Mouse (Mus musculus) E14TG2a.4 (cell line): ENCODE data around the gene Spata13.

Source experiments
- H3K27me3 ChIP-seq: 2 replicates; pipeline ENCODE4 v1.6.1; 2014; ENCODE audit warnings: low read length, control low read depth; ENCODE audit not compliant: insufficient read depth
- H3K36me3 ChIP-seq: 2 replicates; pipeline ENCODE4 v1.6.1; 2014; ENCODE audit warnings: low read length, control low read depth; ENCODE audit not compliant: insufficient read depth
- H3K4me1 ChIP-seq: replicated peaks from 2 replicates; pipeline ENCODE4 v1.6.1; 2014; ENCODE audit warnings: low read depth, low read length, control low read depth
- H3K4me3 ChIP-seq: replicated peaks from 2 replicates; pipeline ENCODE4 v1.5.1; 2014; ENCODE audit warnings: mild to moderate bottlenecking, low read length
- H3K9me3 ChIP-seq: 2 replicates; pipeline ENCODE4 v1.6.1; 2014; ENCODE audit warnings: low read length, control low read depth
- CTCF ChIP-seq: conservative IDR thresholded peaks from 2 replicates; pipeline ENCODE4 v1.5.1; 2014; ENCODE audit warnings: low read length
- NANOG ChIP-seq: IDR thresholded peaks from 2 replicates; pipeline ENCODE4 v1.6.1; 2014; ENCODE audit warnings: borderline replicate concordance, low read length, mixed read lengths
- POU5F1 ChIP-seq: IDR thresholded peaks from 2 replicates; pipeline ENCODE4 v1.6.1; 2014; ENCODE audit warnings: low read length, borderline replicate concordance

The Spata13 gene

DNA sequence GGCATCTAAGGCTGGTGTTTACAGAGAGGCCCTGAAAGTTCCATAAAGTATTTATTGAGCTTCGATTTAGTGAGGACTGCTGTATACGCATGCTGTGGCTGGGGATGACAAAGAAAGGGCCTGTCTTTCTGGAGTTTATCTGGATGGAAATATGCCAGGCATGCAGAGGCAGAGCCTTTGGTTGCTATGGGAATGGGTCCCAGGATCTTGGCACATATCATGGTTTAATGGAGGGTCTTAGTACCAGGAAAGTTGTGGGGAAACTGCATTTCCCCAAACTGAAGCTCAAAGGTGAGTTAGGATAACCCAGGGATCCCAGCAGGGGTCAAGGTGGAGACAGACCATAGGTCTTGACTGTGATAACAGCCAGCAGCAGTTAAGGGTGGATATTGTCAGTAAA, 37.7 kb downstream of the Spata13 start:
- H3K9me3 ChIP-seq: no peaks in the 10 kb centered on the region
- H3K4me1 ChIP-seq: peaks cover 9% of the 10 kb centered on the region; the same call in 1 of the 2 replicates
- no peak for TF ChIP-seq POU5F1
- no peak for TF ChIP-seq CTCF
- TF ChIP-seq NANOG: no peak
- no peak overlapping the region for H3K4me3 ChIP-seq
- 0 out of 2 replicates have a peak, but pooled peaks cover 8% of the 10 kb centered on the region for H3K36me3 ChIP-seq
- no peaks in the 10 kb centered on the region for H3K27me3 ChIP-seq

DNA sequence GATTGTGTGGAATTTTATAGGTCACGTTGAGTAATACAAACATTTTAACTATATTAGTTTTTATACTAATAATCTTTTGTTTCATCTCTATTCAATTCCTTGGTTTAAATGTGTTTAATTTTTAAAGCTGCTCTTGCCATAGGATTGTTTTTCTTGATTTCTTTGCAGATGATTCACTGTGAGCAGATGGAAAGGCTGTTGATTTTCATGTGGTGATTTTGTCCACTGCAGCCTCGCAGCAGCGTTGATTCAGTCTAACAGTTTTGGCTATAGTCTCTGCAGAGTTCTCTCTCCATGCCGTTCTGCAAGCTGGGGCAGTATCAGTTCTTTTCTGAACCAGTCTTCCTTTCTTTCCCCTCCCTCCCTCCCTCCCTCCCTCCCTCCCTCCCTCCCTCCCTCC, 41.9 kb downstream of the Spata13 start:
- H3K36me3 ChIP-seq: peaks cover 16% of the 10 kb centered on the region; the same call in 1 of the 2 replicates

DNA sequence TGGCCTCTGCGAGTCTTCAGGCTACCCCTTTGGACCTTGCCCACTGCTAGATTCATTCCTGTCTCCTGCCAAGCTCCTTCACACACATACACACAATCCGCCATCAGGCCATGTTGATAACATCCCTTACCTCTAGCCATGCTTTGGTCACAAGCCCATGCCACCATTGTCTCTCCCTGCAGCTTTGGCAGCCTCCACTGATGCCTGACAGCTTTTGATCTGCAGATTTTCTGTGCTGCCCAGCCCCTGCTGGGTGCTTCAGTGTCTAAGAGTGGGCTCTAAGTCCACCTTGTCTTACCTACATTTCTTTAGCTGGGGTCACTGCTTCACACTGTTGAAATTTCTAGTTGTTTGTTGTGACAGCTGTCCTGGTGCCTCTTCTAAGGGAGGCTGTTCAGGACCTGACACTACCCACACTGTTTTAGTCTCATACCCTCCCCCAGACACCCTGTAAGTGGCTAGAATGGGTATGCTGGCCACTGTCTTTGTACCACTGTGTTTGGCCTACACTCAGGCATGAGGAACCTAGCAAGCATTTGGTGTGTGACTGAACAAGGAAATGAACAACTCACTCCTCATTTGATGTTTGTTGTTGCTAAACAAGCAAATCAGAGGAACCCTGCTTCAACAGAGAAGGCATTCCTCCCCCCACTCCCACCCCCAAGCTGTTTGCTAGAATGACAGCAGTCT, 43.0 kb downstream of the Spata13 start:
- no peak for TF ChIP-seq CTCF
- no peak for TF ChIP-seq POU5F1
- TF ChIP-seq NANOG: no peak
- peaks cover 17% of the 10 kb centered on the region for H3K4me1 ChIP-seq
- peaks cover 13% of the 10 kb centered on the region; the same call in 1 of the 2 replicates for H3K36me3 ChIP-seq
- H3K9me3 ChIP-seq: no peaks in the 10 kb centered on the region
- no peak overlapping the region for H3K4me3 ChIP-seq
- H3K27me3 ChIP-seq: no peaks in the 10 kb centered on the region

More for the DNA sequence above, 41.9 kb downstream of the Spata13 start:
- peaks cover 16% of the 10 kb centered on the region; the same call in 1 of the 2 replicates for H3K4me1 ChIP-seq
- H3K27me3 ChIP-seq: no peaks in the 10 kb centered on the region
- H3K9me3 ChIP-seq: no peaks in the 10 kb centered on the region
- no peak overlapping the region for H3K4me3 ChIP-seq
- TF ChIP-seq CTCF (no peak), POU5F1 (no peak), NANOG (no peak)

DNA sequence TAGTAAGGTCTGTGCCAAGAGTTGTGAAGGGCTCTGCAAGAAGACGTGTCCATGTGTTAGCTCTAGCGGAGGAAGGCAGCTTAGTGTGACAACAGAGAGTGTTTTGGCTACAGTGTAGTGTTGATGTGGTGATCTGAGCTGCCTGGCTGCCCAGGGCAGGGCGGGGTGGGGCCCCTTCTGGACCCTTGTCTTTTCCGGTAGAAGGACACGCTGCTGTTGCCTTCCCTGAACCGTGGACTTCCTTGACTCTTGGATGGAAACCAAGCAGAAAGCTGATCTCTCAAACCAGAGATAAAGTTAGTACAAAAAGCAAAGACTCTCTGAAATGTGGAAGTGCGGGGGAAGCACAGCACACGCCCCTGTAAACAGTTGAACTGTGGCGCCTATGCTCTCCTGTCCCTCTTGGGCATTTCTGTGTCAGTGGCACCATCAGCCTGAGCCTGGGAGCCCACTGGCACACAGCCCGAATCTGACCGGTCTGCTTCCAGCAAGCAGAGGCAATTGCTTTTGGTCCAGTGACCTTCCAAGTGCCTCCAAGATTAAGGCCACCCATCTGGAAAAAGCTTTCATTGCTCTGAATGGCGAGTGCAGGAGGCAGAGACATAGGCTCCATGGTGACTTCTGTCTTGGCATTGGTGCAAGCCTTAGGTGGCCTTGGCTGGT, 48.7 kb downstream of the Spata13 start:
- TF ChIP-seq CTCF: no peak
- no peak for TF ChIP-seq POU5F1
- TF ChIP-seq NANOG: no peak
- H3K27me3 ChIP-seq: no peaks in the 10 kb centered on the region

DNA sequence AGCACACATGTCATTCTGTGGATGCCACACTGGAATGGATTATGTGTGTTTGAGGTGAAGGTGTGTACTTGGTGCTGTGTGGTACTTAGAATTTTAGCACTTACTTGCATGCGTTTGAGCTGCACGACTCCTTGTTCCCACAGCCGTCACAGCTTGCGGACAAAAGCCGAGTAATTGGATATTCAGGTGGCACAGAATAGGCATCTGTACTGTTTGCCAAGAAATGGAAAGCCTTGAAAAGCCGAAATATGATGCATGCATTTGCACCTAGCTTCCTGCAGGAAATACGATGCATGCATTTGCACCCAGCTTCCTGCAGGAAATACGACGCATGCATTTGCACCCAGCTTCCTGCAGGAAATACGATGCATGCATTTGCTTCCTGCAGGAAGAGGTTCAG, 50.2 kb downstream of the Spata13 start:
- no peaks in the 10 kb centered on the region for H3K36me3 ChIP-seq
- H3K27me3 ChIP-seq: no peaks in the 10 kb centered on the region
- TF ChIP-seq NANOG (no peak), CTCF (no peak), POU5F1 (no peak)
- H3K9me3 ChIP-seq: no peaks in the 10 kb centered on the region
- no peak overlapping the region for H3K4me3 ChIP-seq
- peaks cover 35% of the 10 kb centered on the region for H3K4me1 ChIP-seq

More for the DNA sequence above, 48.7 kb downstream of the Spata13 start:
- Histone ChIP-seq H3K4me3 (no peak overlapping the region), H3K36me3 (no peaks in the 10 kb centered on the region), H3K4me1 (peaks cover 32% of the 10 kb centered on the region), H3K9me3 (no peaks in the 10 kb centered on the region)

DNA sequence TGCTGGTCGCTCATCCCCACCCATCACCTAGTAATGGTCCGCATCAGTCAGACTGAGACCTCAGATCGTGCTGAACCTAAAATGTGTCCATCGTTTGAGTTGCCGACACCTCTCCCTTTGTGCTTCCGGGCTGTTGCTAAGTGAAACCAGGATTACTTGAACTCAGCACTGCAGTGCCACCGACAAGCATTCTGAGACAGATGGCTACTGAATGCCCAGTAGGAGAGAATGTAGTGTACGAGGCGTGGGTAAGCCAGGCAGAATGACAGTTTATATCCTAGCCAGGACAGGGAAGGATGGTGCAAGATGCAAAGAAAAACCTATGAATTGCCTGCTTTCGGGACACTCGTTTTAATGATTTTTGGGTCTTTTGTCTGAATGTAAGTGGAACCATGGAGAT, 52.9 kb downstream of the Spata13 start:
- TF ChIP-seq POU5F1: no peak
- no peak for TF ChIP-seq CTCF
- no peak for TF ChIP-seq NANOG

DNA sequence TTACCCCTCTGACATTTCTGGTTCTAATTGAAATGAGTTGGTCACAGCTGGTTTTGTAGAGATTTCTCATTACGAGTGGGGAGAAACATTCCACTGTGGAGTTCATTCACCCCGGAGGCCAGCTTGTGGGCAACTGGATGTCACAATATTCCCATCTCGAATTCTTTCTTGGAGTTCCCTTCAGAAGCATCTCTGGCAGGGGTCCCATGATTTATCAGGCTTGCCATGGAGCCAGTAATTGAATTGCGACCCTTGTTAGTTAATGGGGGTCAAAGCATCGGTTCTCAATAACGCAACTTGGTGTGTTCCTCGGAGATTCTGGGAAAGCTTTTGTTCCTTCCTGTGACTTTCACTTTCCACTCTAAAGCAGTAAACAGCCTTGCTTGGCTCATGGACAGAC, 53.4 kb downstream of the Spata13 start:
- TF ChIP-seq CTCF: no peak
- no peak for TF ChIP-seq NANOG
- no peak for TF ChIP-seq POU5F1
- H3K9me3 ChIP-seq: no peaks in the 10 kb centered on the region
- H3K4me1 ChIP-seq: peaks cover 55% of the 10 kb centered on the region
- no peak overlapping the region for H3K4me3 ChIP-seq
- no peaks in the 10 kb centered on the region for H3K27me3 ChIP-seq
- peaks cover 15% of the 10 kb centered on the region; the same call in 1 of the 2 replicates for H3K36me3 ChIP-seq

More for the DNA sequence above, 52.9 kb downstream of the Spata13 start:
- peaks cover 10% of the 10 kb centered on the region; the same call in 1 of the 2 replicates for H3K36me3 ChIP-seq
- H3K27me3 ChIP-seq: no peaks in the 10 kb centered on the region
- no peaks in the 10 kb centered on the region for H3K9me3 ChIP-seq
- H3K4me3 ChIP-seq: no peak overlapping the region
- peaks cover 55% of the 10 kb centered on the region for H3K4me1 ChIP-seq

DNA sequence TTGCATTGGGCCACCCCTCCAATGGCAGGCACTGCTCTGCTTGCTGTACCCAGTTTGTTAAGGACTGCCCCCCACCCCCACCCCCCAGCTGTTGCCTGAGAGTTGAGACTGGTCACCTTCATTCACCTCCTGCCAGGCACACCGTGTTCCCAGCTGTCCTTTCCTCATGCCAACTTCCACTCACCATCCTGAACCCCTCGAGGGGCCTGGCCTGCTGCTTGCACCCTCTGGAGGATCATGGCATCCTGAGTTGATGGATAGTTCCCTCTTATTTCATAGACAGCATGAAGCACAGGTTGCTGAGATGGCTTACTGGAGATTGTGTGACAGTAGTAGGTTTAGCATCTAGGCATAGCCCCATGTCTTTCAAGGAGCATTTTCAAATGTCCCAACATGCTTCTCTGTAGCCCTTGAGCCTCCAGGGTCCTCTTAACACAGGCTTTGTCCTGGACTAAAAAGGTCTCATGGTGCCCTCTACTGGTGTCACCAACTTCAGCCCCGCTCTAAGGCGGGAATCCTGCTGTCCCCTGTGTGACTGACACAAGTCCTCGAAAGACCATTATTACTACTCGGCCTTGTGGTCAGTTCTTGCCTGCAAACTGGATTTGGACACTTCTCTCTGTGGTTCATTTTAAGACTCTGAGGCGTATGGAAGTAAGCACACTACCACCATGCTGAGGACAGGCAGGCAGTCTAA, 54.9 kb downstream of the Spata13 start:
- peaks cover 65% of the 10 kb centered on the region for H3K4me1 ChIP-seq
- no peaks in the 10 kb centered on the region for H3K27me3 ChIP-seq
- no peaks in the 10 kb centered on the region for H3K9me3 ChIP-seq
- peak; percentile 35 for TF ChIP-seq CTCF
- no peak for TF ChIP-seq POU5F1
- no peak overlapping the region for H3K4me3 ChIP-seq
- peaks cover 24% of the 10 kb centered on the region for H3K36me3 ChIP-seq

DNA sequence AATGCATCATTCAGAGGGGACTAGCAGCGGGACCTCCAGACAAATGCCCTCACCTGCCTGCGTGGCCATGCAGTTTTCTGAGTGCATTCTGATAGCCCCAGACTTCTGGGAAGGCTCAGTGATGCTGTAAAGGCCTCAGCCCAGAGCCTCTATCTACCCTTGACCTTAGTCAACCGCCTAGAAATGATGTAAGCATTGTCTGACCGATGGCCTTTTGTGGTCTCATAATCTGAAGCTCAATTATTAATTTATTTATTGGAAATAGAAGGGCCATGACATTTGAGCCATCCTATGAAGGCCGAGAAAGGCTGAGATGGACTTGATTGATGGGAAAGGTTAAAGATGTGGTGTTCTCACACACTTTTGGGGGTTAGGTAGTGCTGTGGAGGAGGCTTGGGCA, 56.0 kb downstream of the Spata13 start:
- Histone ChIP-seq H3K4me1 (peaks cover 74% of the 10 kb centered on the region), H3K27me3 (no peaks in the 10 kb centered on the region), H3K4me3 (no peak overlapping the region), H3K36me3 (peaks cover 24% of the 10 kb centered on the region), H3K9me3 (no peaks in the 10 kb centered on the region)
- TF ChIP-seq CTCF (no peak), NANOG (no peak)
